Mouse (Mus musculus): Measurements from ENCODE around the gene Lamc2.

- TF ChIP-seq GATA1 (IDR thresholded peaks at IDR 0.05; ENCODE audit: borderline replicate concordance, low read length) (no peak), FLI1 (IDR thresholded peaks at IDR 0.05; ENCODE audit: low read length) (no peak)
Measured at GRCm38 (mm10) chr1:153188081-153188480, 1.8 kb upstream of the Lamc2 start.

Data from megakaryocyte, embryonic 14.5 days (primary cell).